Mouse (Mus musculus) heart, embryonic 15.5 days (tissue): ENCODE data around the gene Hand2. TPM values are rescaled to one million over a fixed set of nuclear protein-coding genes. Genes with fewer than 3 reads are reported as not detected.

Experiments
- ATAC-seq: fragments of 200-750 bp; cut with Nextera tagmentation; replicated peaks from 2 replicates; pipeline ENCODE4 v1.8.0; 2017; ENCODE audit warnings: low read depth, moderate TSS enrichment; ENCODE audit not compliant: insufficient number of reproducible peaks, insufficient read depth, low FRiP score
- H3K27ac ChIP-seq: fragments of 300-500 bp; sonication (generic); 2 replicates; pipeline ENCODE4 v1.5.1; 2015; ENCODE audit warnings: mild to moderate bottlenecking, inconsistent platforms
- H3K27me3 ChIP-seq: fragments of 300-500 bp; sonication (generic); 2 replicates; pipeline ENCODE4 v1.6.1; 2015; ENCODE audit warnings: inconsistent platforms
- H3K36me3 ChIP-seq: fragments of 300-500 bp; sonication (generic); 2 replicates; pipeline ENCODE4 v1.6.1; 2015; ENCODE audit warnings: mild to moderate bottlenecking, inconsistent platforms
- H3K4me1 ChIP-seq: fragments of 300-500 bp; sonication (generic); replicated peaks from 2 replicates; pipeline ENCODE4 v1.6.1; 2015; ENCODE audit warnings: inconsistent platforms
- H3K4me2 ChIP-seq: fragments of 300-500 bp; sonication (generic); 2 replicates; pipeline ENCODE4 v1.6.1; 2015; ENCODE audit warnings: inconsistent platforms, mild to moderate bottlenecking, moderate library complexity
- H3K4me3 ChIP-seq: fragments of 300-500 bp; sonication (generic); 2 replicates; pipeline ENCODE4 v1.5.1; 2015; ENCODE audit warnings: mild to moderate bottlenecking, inconsistent platforms
- H3K9ac ChIP-seq: fragments of 300-500 bp; sonication (generic); 2 replicates; pipeline ENCODE4 v1.6.1; 2015; ENCODE audit warnings: mild to moderate bottlenecking, inconsistent platforms
- H3K9me3 ChIP-seq: fragments of 300-500 bp; sonication (generic); replicated peaks from 2 replicates; pipeline ENCODE4 v1.6.1; 2016; ENCODE audit warnings: inconsistent platforms
- WGBS: fragments of 180-500 bp; shearing (Covaris S2); methylation state at CpG from one replicate; pipeline ENCODE4 v1.1.7; 2015; ENCODE audit warnings: mixed read lengths; 5-methylcytosine and 5-hydroxymethylcytosine counted together
- polyA plus RNA-seq: library from polyadenylated mRNA; unstranded; fragments of >200 nt; fragmentation: Nextera tagmentation; extraction: Ambion mirVana; gene quantifications from 2 replicates; pipeline ENCODE4 v1.2.1, GENCODE M21; 2015

Gene Hand2
- polyA plus RNA-seq, 1 experiment from 2014 or later: 11.8 TPM

GRCm38 (mm10) chr8:57325111-57325891 is 4.5 kb downstream of the Hand2 start:
- Histone ChIP-seq H3K9me3 (no peaks in the 10 kb centered on the region), H3K27ac (peak overlapping the region; percentile 98), H3K9ac (peak overlapping the region; percentile 70), H3K36me3 (no peaks in the 10 kb centered on the region), H3K27me3 (peaks cover under 1% of the 10 kb centered on the region; the same call in 1 of the 2 replicates), H3K4me2 (peak overlapping the region; percentile 77), H3K4me3 (peak overlapping the region; percentile 92), H3K4me1 (peaks cover 36% of the 10 kb centered on the region)
- 7% methylated on average over 21 of the region's 21 CpGs for WGBS
- no peak for ATAC-seq

DNA sequence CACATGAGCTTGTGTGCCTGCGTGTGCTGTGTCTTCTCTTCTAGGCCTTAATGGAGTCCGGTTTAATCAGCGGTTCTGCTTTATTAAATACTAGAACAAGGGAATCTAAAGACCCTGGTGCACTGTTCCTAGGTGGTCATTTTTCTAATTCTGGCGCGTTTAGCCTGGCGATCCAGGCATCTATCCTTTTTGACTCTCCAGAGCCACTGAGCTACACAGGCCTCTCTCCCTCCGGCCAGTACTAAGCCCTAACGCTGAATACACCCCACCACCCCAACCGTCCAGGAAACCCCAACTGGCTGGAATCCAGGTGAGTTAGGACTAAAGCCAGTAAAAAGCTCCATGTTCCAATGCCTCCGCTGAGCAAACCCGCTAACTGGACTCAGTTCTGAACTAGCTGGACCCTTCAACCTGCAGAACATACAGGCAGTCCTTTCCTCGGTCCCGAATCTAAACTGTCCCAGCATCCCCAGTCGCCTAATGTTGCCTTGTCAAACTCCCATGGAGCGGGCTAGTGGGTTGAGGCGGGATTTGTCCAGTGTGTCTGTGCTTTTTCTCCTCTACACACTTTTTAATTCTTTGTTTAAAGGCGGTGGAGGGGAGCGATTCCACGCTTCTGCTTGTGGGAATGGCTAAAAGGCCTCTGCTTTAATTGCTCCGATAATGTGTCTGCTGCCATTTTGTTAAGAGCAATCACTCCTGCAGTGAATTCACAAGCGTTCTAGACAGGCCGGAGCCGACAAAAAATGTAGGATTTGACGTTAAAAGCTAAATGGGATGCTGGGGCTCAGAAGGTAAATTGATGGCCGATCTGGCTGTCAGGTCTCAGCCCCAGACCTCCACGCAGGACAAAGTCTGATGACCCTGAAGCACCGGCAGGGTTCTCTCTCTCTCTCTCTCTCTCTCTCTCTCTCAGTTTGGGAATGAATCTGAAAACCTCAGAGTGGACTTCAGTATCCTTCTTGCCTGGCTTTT is 5.6 kb downstream of the Hand2 start:
- Histone ChIP-seq H3K4me3 (peak overlapping the region; percentile 92), H3K27me3 (peaks cover 3% of the 10 kb centered on the region; the same call in 1 of the 2 replicates), H3K9ac (peak overlapping the region; percentile 70), H3K27ac (peak overlapping the region; percentile 98), H3K36me3 (no peaks in the 10 kb centered on the region), H3K9me3 (no peaks in the 10 kb centered on the region), H3K4me2 (peak overlapping the region; percentile 77), H3K4me1 (peaks cover 38% of the 10 kb centered on the region)
- ATAC-seq: no peak
- WGBS: 12% methylated on average over 27 of the region's 27 CpGs

GRCm38 (mm10) chr8:57327281-57328160 is 6.7 kb downstream of the Hand2 start:
- Histone ChIP-seq H3K4me2 (peak overlapping the region; percentile 77), H3K9ac (peak overlapping the region; percentile 70), H3K4me1 (peaks cover 38% of the 10 kb centered on the region), H3K4me3 (peak overlapping the region; percentile 92), H3K9me3 (no peaks in the 10 kb centered on the region), H3K36me3 (no peaks in the 10 kb centered on the region), H3K27me3 (peaks cover 3% of the 10 kb centered on the region; the same call in 1 of the 2 replicates), H3K27ac (peak overlapping the region; percentile 98)
- ATAC-seq: no peak
- 8% methylated on average over 29 of the region's 29 CpGs for WGBS

- Histone ChIP-seq H3K27ac (peak overlapping the region; percentile 98), H3K27me3 (peaks cover 3% of the 10 kb centered on the region; the same call in 1 of the 2 replicates), H3K4me3 (peak overlapping the region; percentile 92), H3K36me3 (no peaks in the 10 kb centered on the region), H3K4me2 (peak overlapping the region; percentile 77), H3K9me3 (no peaks in the 10 kb centered on the region), H3K9ac (peak overlapping the region; percentile 70), H3K4me1 (peaks cover 38% of the 10 kb centered on the region)
- ATAC-seq: peak; percentile 82
- under 1% methylated on average over 42 of the region's 42 CpGs for WGBS
Measured at GRCm38 (mm10) chr8:57328161-57328920, 7.6 kb downstream of the Hand2 start.

- Histone ChIP-seq H3K4me2 (peak overlapping the region; percentile 77), H3K4me3 (peak overlapping the region; percentile 92), H3K4me1 (peaks cover 38% of the 10 kb centered on the region), H3K27ac (peak overlapping the region; percentile 98), H3K36me3 (no peaks in the 10 kb centered on the region), H3K9me3 (no peaks in the 10 kb centered on the region), H3K9ac (peak overlapping the region; percentile 70), H3K27me3 (peaks cover 3% of the 10 kb centered on the region; the same call in 1 of the 2 replicates)
- peak; percentile 77 for ATAC-seq
- 2% methylated on average over 19 of the region's 19 CpGs for WGBS
Measured at GRCm38 (mm10) chr8:57328931-57329341, 8.2 kb downstream of the Hand2 start.

DNA sequence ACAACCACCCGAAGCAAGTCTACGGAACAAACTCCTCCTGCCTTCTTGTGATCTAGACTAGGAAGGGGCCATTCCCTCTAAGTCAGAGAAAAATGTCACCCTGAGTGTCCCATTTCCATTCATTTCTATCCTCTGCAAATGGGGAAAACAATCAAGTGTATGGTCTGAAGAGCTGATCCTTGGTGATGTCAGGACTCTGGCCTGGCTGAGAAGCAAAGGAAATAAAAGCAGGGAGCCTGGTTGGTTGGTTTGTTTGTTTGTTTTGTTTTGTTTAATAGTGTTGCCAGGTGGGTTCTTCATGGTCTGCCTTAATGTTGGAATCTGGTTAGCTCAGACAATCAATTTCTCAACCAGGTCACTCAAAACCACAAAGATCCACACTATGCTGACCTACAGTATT is 9.3 kb downstream of the Hand2 start:
- Histone ChIP-seq H3K27ac (peak overlapping the region; percentile 98), H3K9ac (no peak overlapping the region), H3K4me1 (peaks cover 38% of the 10 kb centered on the region), H3K27me3 (peaks cover 3% of the 10 kb centered on the region; the same call in 1 of the 2 replicates), H3K4me2 (peak overlapping the region; percentile 82), H3K36me3 (no peaks in the 10 kb centered on the region), H3K4me3 (no peak overlapping the region), H3K9me3 (no peaks in the 10 kb centered on the region)
- 37% methylated on average over 2 of the region's 2 CpGs for WGBS
- ATAC-seq: no peak

- Histone ChIP-seq H3K4me1 (peaks cover 32% of the 10 kb centered on the region), H3K9ac (peak overlapping the region; percentile 66), H3K4me2 (peak overlapping the region; percentile 82), H3K9me3 (no peaks in the 10 kb centered on the region), H3K27me3 (peaks cover 3% of the 10 kb centered on the region; the same call in 1 of the 2 replicates), H3K27ac (peak overlapping the region; percentile 98), H3K36me3 (no peaks in the 10 kb centered on the region), H3K4me3 (peak overlapping the region; percentile 57)
- 2% methylated on average over 29 of the region's 29 CpGs for WGBS
- ATAC-seq: peak; percentile 33; the same call in 1 of the 2 replicates
Measured at GRCm38 (mm10) chr8:57331727-57332630, 11.2 kb downstream of the Hand2 start.

DNA sequence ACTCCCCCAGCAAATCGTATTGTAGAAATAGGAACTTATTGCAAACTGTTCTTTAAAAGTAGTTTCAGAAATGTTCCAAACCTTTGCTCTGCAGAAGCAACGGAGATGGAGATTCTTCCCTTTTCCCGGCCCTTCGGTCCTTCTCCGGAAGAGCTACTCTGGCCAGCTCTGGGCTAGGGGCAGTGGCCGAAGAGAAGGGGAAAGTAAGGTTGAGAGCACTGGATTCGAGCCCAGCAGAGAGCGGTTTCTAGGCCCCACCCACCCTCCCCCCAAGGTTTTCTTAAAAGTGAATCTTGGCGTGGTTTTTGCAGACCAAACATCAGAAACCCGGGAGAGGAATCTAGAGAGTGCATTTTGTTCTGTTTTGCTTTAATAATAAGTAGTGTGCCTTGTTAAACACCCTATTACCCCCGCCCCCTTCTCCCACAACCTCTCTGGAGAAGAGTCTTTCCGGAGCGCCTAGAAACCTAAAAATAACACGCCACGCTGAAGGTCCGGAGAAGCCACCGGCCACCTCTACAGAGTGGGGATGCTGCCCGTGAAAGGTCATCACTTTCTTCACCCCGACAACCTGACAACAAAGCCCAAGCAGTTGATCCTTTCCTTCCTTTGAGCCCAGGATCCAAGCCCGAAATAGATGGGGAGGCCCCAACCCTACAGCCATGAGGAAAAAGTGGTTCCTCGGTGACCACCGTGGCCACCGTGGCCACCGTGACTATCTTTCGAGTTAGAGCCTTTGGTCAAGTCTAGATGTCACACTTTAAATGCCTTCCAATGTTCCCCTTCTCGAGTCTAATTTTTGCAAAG is 12.1 kb downstream of the Hand2 start:
- H3K27ac ChIP-seq: peak overlapping the region; percentile 98
- peak overlapping the region; percentile 57 for H3K4me3 ChIP-seq
- H3K36me3 ChIP-seq: no peaks in the 10 kb centered on the region
- peaks cover 3% of the 10 kb centered on the region; the same call in 1 of the 2 replicates for H3K27me3 ChIP-seq
- peaks cover 23% of the 10 kb centered on the region for H3K4me1 ChIP-seq
- ATAC-seq: no peak
- H3K4me2 ChIP-seq: peak overlapping the region; percentile 82
- no peaks in the 10 kb centered on the region for H3K9me3 ChIP-seq
- 2% methylated on average over 26 of the region's 26 CpGs for WGBS
- H3K9ac ChIP-seq: peak overlapping the region; percentile 66

GRCm38 (mm10) chr8:57333483-57333770 is 12.6 kb downstream of the Hand2 start:
- whole genome bisulfite sequencing: 4% methylated on average over 9 of the region's 9 CpGs
- H3K36me3 ChIP-seq: no peaks in the 10 kb centered on the region
- H3K4me2 ChIP-seq: peak overlapping the region; percentile 82
- peak overlapping the region; percentile 57 for H3K4me3 ChIP-seq
- H3K4me1 ChIP-seq: peaks cover 17% of the 10 kb centered on the region
- ATAC-seq: peak; percentile 36; the same call in 1 of the 2 replicates
- peak overlapping the region; percentile 98 for H3K27ac ChIP-seq
- H3K9me3 ChIP-seq: no peaks in the 10 kb centered on the region
- peak overlapping the region; percentile 66 for H3K9ac ChIP-seq
- peaks cover 3% of the 10 kb centered on the region; the same call in 1 of the 2 replicates for H3K27me3 ChIP-seq
